Comparison of ENCODE assay signal across 10 mouse cellular contexts in the genomic region with DNA sequence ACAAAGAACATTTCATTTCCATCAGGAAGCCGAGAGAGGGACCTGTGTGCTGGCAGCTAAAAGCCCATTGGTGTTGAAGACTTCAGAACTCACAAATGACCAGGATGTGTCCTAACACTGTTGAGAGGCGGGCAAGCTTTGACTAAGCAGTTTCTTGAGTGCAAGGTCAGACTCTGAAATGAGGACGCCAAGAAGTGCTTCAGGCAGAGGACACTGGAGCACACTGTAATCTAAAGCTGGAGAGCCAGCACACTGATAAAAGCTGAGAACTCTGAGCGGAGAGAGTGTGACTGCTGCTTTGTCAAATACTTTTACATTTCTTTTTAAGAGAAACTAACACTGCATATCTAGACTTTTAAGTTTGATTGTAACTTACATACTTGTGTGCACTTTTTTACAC.
A peak's percentile ranks its signal among the peaks of the same experiment; 100 is the strongest.
DNase-seq lines count a peak whose midpoint lies in the region; ATAC-seq and TF ChIP-seq lines count a peak whose summit lies in the region.
"Had no signal": no experiment of that assay in that cellular context is flagged by ENCODE, and none has a peak within 500 bp of the region (broad histone marks: within the 10 kb centered on the region; RNA-seq: fewer than 3 reads in every experiment).

No protein-coding gene starts in this region.

- H3K9me3 ChIP-seq in hindbrain, embryonic 13.5 days, result no peaks in the 10 kb centered on the region
- H3K9me3 ChIP-seq in hindbrain, embryonic 11.5 days (ENCODE audit: control insufficient read depth, low read length), result no peaks in the 10 kb centered on the region
- H3K9me3 ChIP-seq in heart, embryonic 10.5 days, result no peaks in the 10 kb centered on the region
- no peaks in the 10 kb centered on the region for H3K9me3 ChIP-seq in forebrain, postnatal 0 days (ENCODE audit: low read length)
- H3K9me3 ChIP-seq: embryonic facial prominence, embryonic 13.5 days; neural tube, embryonic 13.5 days had no signal

- no peak for TF ChIP-seq CTCF in small intestine, adult 2 months (IDR thresholded peaks at IDR 0.05; ENCODE audit: extremely low read depth, insufficient read length, insufficient replicate concordance, low read depth, low read length)
- TF ChIP-seq CTCF in forebrain, postnatal 0 days (IDR thresholded peaks at IDR 0.05; ENCODE audit: low read depth), result no peak

- no peak overlapping the region for H3K4me3 ChIP-seq in hindbrain, embryonic 13.5 days
- H3K4me3 ChIP-seq in hindbrain, embryonic 11.5 days (ENCODE audit: low read depth, low read length), result no peak overlapping the region
- no peak overlapping the region; the same call in 1 of the 2 replicates for H3K4me3 ChIP-seq in heart, embryonic 10.5 days
- no peak overlapping the region for H3K4me3 ChIP-seq in small intestine, adult 2 months (ENCODE audit: low read depth, low read length)
- H3K4me3 ChIP-seq in forebrain, postnatal 0 days (ENCODE audit: low read depth, low read length), result no peak overlapping the region
- H3K4me3 ChIP-seq: embryonic facial prominence, embryonic 13.5 days; neural tube, embryonic 13.5 days had no signal

- TF ChIP-seq POLR2A in small intestine, adult 2 months (IDR thresholded peaks at IDR 0.05; ENCODE audit: low read depth, low read length), result no peak

- no peaks in the 10 kb centered on the region for H3K36me3 ChIP-seq in hindbrain, embryonic 13.5 days
- no peaks in the 10 kb centered on the region for H3K36me3 ChIP-seq in hindbrain, embryonic 11.5 days (ENCODE audit: control insufficient read depth, insufficient read depth, low read length)
- no peaks in the 10 kb centered on the region for H3K36me3 ChIP-seq in heart, embryonic 10.5 days
- H3K36me3 ChIP-seq in small intestine, adult 2 months (ENCODE audit: control insufficient read depth, insufficient read depth, low read length), result no peaks in the 10 kb centered on the region
- no peaks in the 10 kb centered on the region for H3K36me3 ChIP-seq in forebrain, postnatal 0 days (ENCODE audit: insufficient read depth)
- H3K36me3 ChIP-seq: embryonic facial prominence, embryonic 13.5 days; neural tube, embryonic 13.5 days had no signal

- H3K4me1 ChIP-seq in hindbrain, embryonic 13.5 days (replicated peaks), result no peaks in the 10 kb centered on the region
- H3K4me1 ChIP-seq in hindbrain, embryonic 11.5 days (replicated peaks; ENCODE audit: control insufficient read depth, insufficient read depth, low read length), result no peaks in the 10 kb centered on the region
- H3K4me1 ChIP-seq in heart, embryonic 10.5 days, result peaks cover 48% of the 10 kb centered on the region
- H3K4me1 ChIP-seq in small intestine, adult 2 months (ENCODE audit: control insufficient read depth, insufficient read depth, insufficient read length, low read length), result 0 out of 2 replicates have a peak, but pooled peaks cover 2% of the 10 kb centered on the region
- H3K4me1 ChIP-seq in forebrain, postnatal 0 days (ENCODE audit: insufficient read depth), result no peaks in the 10 kb centered on the region

- peak overlapping the region; percentile 18; the same call in 1 of the 2 replicates for H3K27ac ChIP-seq in hindbrain, embryonic 13.5 days
- H3K27ac ChIP-seq in hindbrain, embryonic 11.5 days (ENCODE audit: low read depth, low read length), result no peak overlapping the region
- peak overlapping the region; percentile 83 for H3K27ac ChIP-seq in heart, embryonic 10.5 days
- H3K27ac ChIP-seq in small intestine, adult 2 months (ENCODE audit: insufficient read depth, low read depth, low read length), result peak overlapping the region; percentile 40
- H3K27ac ChIP-seq in forebrain, postnatal 0 days (ENCODE audit: low read depth, low read length), result no peak overlapping the region
- H3K27ac ChIP-seq: embryonic facial prominence, embryonic 13.5 days; neural tube, embryonic 13.5 days had no signal

- ATAC-seq in hindbrain, embryonic 13.5 days (ENCODE audit: low FRiP score), result no peak
- ATAC-seq in hindbrain, embryonic 11.5 days (ENCODE audit: low FRiP score), result no peak
- no peak for ATAC-seq in forebrain, postnatal 0 days

- no peak overlapping the region for H3K9ac ChIP-seq in hindbrain, embryonic 13.5 days
- H3K9ac ChIP-seq in hindbrain, embryonic 11.5 days (ENCODE audit: low read depth, low read length), result no peak overlapping the region
- no peak overlapping the region for H3K9ac ChIP-seq in forebrain, postnatal 0 days
- H3K9ac ChIP-seq: embryonic facial prominence, embryonic 13.5 days; neural tube, embryonic 13.5 days had no signal

- H3K27me3 ChIP-seq in hindbrain, embryonic 13.5 days, result no peaks in the 10 kb centered on the region
- no peaks in the 10 kb centered on the region for H3K27me3 ChIP-seq in hindbrain, embryonic 11.5 days (ENCODE audit: control insufficient read depth, insufficient read depth, low read length)
- H3K27me3 ChIP-seq in heart, embryonic 10.5 days (ENCODE audit: insufficient read depth, poor library complexity, severe bottlenecking), result no peaks in the 10 kb centered on the region
- no peaks in the 10 kb centered on the region for H3K27me3 ChIP-seq in small intestine, adult 2 months (ENCODE audit: control insufficient read depth, insufficient read depth, low read length)
- H3K27me3 ChIP-seq in forebrain, postnatal 0 days (ENCODE audit: insufficient read depth, low read length), result no peaks in the 10 kb centered on the region
- H3K27me3 ChIP-seq: neural tube, embryonic 13.5 days had no signal

- DNase-seq in hindbrain, embryonic 11.5 days (ENCODE audit: low spot score), result no peak
- DNase-seq in heart, embryonic 10.5 days (ENCODE audit: low spot score), result peak; percentile 84
- DNase-seq in liver, result peak; percentile 17
- DNase-seq in gastrocnemius, postnatal 10 days, result no peak
- DNase-seq in forebrain, postnatal 0 days, result no peak
- no peak for DNase-seq in cerebellum, adult 8-10 months

- WGBS in hindbrain, embryonic 13.5 days, result 79% methylated on average over 4 of the region's 4 CpGs
- WGBS in hindbrain, embryonic 11.5 days, result 82% methylated on average over 4 of the region's 4 CpGs
- 9% methylated on average over 4 of the region's 4 CpGs for WGBS in heart, embryonic 10.5 days
- 52% methylated on average over 4 of the region's 4 CpGs for WGBS in small intestine, adult 2 months
- 72% methylated on average over 4 of the region's 4 CpGs for WGBS in forebrain, postnatal 0 days

- H3K4me2 ChIP-seq in hindbrain, embryonic 13.5 days, result no peak overlapping the region
- no peak overlapping the region for H3K4me2 ChIP-seq in hindbrain, embryonic 11.5 days (replicated peaks; ENCODE audit: low read depth, low read length)
- no peak overlapping the region for H3K4me2 ChIP-seq in forebrain, postnatal 0 days (ENCODE audit: low read depth)
- H3K4me2 ChIP-seq: embryonic facial prominence, embryonic 13.5 days; neural tube, embryonic 13.5 days had no signal

Comparison
In these comparisons a context has a peak if more than half of its experiments do, and no peak if none do; other contexts are left out.
1. H3K27ac ChIP-seq: peak in hindbrain, embryonic 13.5 days (single experiment), heart, embryonic 10.5 days (single experiment) and small intestine, adult 2 months (single experiment); none in hindbrain, embryonic 11.5 days (single experiment) and forebrain, postnatal 0 days (single experiment).
2. DNase-seq: peak in heart, embryonic 10.5 days (single experiment) and liver (single experiment); none in hindbrain, embryonic 11.5 days (single experiment), gastrocnemius, postnatal 10 days (single experiment), forebrain, postnatal 0 days (single experiment) and cerebellum, adult 8-10 months (single experiment).